Mouse (Mus musculus) hindlimb bud, embryonic 11.5 days (tissue): ENCODE measurements around the gene Ppfia2.

Source experiments
- DNase-seq: peaks from one replicate; pipeline ENCODE4 v3.0.0-alpha.2; 2012; ENCODE audit warnings: low read depth, low spot score; ENCODE audit errors: extremely low spot score

Gene Ppfia2

DNA sequence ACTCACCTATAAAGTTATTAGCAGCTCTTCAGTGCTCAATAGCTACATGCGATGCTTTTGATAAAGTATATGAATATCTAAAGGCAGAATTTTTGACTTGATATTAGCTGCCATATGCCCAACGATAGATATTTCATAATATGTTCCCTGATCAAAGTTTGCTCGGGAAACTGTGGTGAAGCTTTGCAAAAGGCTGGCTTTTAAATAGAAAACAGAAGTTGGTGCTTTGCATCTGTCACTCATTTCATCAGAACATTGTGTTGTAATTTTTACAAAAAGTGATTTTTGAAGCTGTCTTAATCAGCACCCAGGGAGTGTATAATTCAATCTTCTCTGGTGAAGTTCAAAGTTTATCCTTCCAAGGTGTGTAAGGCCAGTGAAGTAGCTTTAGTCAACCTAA is 195.1 kb downstream of the Ppfia2 start:
- DNase-seq: no peak

DNA sequence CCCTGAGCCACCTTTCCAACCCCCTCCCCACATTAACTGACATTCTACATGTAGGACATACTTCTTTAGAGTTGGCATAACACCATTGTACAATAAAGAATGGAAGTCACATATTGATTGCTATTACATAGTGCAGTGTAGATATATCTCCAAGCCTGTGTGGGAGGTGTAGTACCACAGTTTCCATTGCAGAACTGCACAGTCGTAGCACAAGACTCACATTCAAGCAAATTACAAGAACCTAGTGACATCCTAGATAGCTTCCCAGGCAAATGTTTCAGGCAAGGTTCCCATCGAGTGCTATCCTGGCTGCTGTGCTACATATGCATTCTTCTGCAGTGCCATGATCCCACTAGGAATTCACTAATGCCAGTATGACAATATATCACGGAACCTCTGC is 200.0 kb downstream of the Ppfia2 start:
- no peak for DNase-seq

DNA sequence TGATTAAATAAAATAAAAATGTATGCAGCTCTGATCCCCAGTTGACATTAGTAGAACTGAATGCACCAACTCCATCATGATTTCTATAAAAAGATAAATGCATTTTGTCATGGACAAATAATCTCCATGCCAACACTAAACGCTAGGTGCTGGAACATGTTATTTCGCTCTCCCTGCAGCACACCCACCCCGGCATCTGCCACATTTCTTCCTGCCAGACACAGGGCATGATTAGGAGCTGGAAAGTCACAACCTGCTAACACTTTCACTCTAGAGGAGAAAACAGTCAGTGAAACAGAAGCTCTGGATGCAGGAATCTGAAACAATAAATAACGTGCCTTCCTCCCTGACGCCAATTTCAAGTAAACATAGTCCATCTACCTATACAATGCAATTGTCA is 211.3 kb downstream of the Ppfia2 start:
- no peak for DNase-seq

DNA sequence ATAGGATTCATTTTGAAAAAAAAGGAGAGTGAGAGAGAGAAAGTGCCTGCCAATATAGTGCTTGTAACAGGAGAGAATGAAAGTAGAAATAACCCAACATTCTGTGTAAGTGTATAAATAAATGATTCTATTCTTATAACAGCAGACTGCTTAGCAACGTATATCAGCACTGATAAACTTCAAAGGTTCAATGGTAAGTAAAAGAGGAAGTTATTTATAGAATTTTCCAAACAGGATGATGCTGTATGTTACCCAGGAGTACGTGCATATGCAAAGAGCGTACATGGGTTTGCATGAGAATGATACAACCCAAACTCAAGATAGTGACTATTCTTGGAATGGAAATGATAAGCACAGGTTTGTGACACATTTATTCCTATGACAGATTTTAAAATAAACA is 215.4 kb downstream of the Ppfia2 start:
- DNase-seq: no peak

DNA sequence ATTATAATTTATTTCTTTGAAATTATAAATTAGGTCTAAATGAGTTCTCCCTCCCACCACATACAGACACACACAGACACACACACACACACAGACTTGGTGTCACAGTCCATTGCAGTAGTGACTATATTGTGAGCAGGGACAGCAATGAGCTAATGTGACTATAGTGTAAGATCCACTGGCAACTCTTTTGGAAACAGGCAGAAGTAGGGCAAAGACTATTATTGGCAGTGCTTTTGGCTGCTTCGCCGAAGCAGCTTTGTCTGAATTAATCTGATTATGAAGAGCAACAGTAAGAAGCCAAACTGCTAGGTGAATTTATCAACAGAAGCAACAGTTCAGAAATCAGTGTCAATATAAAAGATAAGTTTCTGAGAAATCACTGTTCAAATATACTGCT is 249.8 kb downstream of the Ppfia2 start:
- no peak for DNase-seq

DNA sequence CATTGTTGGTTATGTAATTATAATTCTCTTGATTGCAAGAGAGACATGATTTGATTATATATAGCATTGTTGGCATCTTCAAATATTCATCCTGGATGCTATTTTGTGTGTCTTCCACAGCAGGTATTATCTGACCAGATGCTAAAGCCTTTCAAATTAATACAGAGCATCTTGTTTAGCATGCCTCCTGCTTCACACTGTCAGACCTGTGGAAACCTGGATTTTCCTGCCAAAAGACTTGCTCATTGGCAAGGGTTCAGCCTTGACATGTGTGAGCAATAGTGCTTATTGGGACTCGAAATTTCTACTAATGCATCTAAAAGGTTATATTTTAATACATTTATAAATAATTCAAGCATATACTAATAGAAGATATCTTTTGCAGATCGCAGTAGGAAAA is 262.1 kb downstream of the Ppfia2 start:
- no peak for DNase-seq

DNA sequence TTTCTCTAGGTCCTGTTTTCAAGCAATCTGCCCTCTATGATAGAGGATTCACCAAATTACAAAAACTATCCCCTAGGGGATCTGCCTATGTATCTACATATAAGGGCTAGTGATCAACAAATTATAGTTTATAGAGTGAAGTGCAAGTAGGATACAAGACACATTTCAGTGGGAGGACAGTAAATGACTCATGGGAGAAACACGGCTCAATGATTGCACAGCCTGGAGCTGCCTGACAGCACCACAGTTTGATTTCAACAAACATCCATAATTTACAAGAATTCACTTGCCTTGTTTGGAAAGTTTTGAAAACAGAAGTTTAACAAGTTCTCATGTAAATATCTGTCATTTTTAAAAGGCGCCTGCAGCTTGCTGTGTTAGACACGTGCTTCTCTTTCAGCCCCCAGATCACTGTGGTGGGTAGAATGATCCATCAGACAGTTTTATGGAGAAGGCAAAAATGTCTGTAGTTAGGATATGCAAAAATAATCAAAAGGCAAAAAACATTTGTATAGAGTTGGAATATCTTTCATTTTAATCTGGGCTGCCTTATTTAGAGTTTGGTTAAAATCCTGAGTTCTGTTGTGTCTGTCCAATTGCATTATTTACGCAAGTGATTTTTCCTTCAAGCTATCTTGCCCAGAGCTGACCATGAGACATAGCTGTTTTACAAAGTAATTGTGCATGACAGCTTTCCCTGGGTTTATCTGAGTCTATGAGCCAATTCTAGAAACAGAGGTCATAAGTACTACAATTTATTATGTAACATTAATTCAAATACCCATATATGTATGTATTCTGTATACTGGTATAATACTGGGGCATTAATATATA is 266.3 kb downstream of the Ppfia2 start:
- no peak for DNase-seq

DNA sequence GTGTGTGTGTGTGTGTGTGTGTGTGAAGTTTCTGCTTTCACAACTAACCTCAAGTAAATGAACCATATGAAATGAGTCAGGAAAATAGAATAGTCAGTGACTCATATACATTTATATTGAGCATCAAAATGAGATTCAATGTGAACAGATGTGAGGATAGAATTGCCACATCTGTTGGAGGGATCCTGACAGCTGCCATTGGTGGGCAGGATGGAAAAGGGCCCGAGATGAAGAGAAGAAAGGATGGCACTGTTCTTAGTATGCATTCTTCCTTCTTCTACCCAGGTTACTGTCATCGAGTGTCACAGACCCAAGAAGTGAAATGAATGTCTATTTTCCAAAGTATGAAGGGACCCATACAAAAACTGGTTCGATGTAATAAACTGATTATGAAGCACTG is 268.1 kb downstream of the Ppfia2 start:
- DNase-seq: no peak

DNA sequence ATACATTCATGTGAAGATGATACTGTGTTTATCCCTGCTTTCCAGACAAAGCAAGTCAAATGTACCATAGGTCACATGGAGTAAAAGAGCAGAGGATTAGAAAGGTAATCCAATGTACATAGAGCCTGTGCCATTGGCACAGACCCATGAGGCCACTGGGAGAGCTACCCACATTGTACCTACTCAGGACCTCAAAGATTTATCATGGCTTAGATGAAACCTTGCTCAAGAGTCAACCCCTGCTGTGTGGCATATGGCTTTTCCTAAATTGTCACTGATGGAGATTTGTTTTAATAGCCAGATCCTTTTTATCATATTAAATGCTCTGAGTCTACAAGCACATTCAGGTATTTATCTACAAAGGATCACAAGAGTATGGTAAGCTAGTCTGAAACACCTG is 274.8 kb downstream of the Ppfia2 start:
- no peak for DNase-seq

DNA sequence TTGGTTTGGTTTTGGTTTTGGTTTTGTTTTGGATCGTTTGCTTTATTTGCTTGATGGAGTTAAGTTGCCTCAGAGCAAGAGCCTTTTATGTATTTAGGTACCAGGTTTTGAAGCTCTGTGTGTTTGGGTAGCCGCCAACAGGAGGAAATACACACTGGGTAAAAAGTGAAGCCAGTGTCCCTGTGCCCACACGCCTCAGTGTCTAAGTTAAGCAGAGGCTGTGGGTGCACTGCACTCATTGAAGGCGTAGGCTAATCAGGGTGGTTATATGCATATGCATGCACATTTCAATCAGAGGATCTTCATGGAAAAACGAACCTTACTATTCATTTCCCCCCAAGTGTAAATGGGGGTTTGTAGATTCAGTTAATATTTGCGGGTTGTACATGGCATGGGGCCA is 290.9 kb downstream of the Ppfia2 start:
- DNase-seq: no peak

DNA sequence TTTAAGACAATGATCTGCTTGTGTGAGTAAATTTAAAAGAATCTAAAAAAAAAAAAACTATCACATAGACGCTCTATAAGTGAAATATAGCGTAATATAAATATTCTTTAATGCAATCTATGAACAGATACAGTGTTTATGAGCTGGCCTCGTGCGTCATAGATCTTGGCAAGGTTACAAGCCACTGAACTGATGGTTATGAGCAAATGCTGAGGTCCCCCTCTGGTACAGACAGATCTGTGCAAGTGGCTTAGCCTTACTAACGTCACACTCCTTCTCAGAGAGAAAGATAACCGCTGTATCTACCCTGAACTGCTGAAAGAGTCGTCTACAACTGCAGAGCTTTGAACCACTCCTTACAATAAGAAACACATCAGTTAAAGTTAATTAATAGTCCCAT is 293.6 kb downstream of the Ppfia2 start:
- DNase-seq: no peak

DNA sequence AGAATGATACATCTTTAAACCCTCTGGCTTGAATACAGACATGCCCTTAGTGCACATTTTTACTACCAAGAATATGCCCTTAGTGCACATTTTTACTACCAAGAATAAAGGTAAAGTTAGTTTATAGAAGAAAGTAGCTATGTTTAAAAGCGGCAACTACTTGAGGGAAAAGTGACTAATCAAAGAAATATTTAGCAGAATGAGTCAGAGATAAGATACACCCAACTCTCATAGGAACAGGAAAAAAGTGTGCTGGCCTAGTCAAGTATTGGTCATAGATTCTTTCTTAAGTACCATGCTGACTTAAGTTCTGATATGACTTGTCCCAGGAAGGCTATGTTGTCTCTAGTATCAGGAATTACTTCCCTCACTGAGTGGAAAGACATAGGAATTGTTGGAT is 305.4 kb downstream of the Ppfia2 start:
- no peak for DNase-seq

DNA sequence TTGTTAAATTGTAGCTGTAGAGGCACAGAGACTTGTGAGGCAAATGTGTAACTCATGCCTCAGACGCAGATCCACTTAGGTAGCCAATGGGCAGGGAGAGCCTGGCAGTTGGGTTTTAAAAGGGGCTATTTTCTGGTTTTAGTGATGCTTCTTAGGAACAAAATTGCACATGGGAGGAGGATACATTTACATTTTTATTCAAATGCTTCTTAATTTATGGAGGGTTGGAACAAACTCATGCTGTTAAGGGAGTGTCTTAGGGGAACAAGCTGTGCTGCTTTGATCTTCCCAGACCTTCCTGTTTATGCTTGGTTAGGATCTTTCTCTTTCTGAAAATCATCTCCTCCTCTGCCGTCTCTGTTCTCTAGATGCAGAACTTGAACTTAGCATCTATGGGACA is 345.3 kb downstream of the Ppfia2 start:
- no peak for DNase-seq

DNA sequence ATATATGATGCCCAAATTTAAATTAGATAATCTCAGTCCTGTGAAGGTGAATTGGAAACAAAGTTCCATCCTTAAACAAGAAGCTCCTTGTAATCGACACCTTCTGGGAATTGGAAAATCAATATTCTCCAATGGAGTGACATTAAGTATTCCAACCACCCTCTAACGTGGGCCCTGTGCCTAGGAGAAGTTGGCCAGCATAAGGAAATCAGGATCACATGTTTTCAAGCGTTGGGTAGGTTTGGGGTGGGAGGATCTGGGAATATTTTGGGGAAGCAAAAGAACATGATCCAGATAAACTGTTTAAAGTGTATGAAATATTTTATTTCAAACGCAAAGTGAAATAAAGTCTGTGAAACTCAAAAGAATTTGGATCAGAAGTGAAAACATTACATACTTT is 348.2 kb downstream of the Ppfia2 start:
- DNase-seq: no peak

DNA sequence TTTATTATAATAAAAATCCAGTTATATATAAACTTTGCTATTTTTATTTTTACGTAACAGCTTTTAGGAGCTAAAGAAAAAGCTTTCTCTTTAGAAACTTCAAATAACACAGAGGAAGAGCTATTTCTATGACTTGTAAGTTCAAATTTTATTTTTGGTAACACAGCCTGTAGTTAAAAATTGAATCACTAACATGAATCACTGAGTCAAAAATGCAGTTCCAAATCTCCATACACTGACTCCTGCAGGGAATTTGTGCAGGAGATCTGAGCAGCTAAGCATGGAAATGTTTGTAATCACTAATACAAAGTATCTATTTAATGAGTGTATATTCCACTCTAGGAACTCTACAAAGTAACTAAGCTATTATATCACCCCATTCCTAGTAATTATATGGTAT is 354.1 kb downstream of the Ppfia2 start:
- no peak for DNase-seq

DNA sequence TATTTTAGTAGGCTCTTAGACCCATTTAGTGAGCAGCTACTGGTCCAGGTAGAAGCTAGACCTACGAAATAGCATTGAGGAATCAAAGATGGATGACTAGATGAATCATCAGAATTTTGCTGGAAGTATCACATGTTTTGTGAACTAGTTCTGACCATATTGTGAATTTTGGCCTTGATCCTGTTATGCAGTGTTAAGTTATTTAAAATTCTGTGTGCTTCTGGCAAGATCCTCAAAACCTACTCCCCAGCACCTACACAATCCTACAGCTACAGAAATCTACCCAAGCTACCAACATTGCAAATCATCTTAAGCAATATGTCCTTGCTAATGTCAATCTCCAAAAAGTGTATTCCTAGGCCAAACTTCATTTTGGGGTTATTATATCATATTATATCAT is 368.3 kb downstream of the Ppfia2 start:
- DNase-seq: no peak

DNA sequence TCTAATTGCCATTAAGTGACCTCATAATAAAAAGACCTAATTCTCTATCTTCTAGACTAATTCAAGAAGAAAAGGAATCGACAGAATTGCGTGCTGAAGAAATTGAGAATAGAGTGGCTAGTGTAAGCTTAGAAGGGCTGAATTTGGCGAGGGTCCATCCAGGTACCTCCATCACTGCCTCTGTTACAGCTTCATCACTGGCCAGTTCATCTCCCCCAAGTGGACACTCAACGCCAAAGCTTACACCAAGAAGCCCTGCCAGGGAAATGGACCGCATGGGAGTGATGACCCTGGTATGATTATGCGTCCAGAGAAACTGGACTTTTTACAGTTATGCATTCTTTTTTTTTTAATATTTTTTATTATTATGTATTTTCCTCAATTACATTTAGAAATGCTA is 388.0 kb downstream of the Ppfia2 start:
- no peak for DNase-seq

DNA sequence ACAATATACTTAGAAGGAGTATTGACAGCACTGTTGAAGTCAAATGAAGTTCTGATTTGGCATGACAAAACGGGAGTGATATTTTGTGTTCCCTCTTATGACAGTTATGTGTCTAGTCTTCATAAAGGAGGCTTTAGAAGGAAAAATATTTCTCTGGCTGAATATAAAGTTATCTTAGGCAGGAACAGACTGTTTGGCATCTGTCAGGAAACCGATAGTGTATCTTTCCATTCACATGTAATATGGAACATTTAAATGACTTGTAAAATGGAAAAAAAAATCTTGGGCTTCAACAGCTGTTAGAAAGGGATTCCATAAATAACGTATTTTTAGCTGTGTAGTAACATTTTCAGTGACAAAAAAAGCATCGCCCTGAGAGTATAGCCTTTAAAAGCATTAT is 400.1 kb downstream of the Ppfia2 start:
- DNase-seq: no peak

DNA sequence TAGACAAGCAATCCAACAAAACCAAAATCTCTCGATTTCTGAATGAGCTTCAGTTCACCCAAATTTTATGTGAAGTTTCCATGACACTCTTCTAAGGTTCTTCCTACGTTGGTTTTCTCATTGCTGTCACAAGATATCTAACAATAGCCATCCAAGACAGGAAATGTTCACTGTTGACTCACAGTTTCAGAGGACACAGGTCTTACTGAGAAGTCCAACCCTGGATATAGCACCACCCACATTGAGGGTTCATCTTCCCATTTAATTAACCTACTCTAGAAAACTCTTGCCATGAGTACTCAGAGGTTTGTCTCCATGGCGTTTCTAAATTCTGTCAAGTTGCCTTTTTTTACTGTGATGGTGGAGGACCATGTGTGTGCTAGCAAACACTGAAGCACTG is 401.7 kb downstream of the Ppfia2 start:
- DNase-seq: no peak

DNA sequence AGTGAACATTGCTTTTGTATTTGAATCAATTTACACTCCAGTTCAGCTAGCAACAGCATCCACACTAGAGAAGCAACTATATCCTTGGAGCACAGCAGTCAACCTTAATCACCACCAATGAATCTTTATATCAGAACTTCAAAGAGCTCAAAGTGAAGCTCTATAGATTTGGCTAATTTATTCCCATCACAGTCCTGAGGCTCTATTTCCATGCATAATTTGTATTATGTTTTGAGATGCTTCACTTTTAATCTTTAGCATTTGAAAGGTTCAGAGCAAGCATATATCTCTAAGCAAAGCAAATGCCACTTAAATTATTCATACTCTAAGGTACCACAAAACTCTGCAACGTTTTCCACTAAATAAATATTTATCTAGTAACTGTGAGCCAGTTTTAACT is 402.6 kb downstream of the Ppfia2 start:
- no peak for DNase-seq

DNA sequence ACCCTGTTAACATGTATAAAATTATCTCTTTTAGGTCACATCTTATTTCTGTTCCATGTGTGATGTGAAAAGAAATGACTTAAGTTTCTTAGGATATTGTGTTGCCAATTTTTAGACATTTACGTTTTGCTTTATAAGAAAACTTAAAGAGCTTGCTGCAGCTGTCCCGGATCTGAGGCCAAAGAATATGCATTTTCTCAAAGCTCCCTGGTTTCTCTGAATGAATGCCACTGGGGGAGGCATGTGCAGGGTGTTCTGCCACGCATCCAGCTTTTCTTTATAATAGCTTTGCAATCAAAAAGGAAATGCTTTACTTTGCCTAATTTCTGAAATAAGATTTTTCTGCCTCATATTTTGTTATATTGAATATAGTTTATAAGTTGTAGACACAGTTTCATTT is 411.2 kb downstream of the Ppfia2 start:
- no peak for DNase-seq

DNA sequence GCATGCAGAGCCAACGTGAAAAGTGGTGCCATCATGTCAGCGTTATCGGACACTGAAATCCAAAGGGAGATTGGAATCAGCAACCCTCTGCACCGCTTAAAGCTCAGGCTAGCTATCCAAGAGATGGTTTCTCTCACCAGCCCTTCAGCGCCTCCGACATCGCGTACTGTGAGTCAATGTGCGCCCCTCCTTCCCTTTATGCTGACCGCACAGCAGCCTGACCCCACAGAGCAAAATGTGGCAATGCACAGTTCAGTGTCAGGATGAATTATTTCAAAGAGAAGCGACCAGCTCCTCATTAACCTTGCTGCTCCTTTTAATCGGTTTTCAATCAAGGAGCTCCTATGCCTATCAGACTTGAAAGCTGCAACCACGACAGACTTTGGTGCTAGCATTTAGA is 426.2 kb downstream of the Ppfia2 start:
- no peak for DNase-seq

DNA sequence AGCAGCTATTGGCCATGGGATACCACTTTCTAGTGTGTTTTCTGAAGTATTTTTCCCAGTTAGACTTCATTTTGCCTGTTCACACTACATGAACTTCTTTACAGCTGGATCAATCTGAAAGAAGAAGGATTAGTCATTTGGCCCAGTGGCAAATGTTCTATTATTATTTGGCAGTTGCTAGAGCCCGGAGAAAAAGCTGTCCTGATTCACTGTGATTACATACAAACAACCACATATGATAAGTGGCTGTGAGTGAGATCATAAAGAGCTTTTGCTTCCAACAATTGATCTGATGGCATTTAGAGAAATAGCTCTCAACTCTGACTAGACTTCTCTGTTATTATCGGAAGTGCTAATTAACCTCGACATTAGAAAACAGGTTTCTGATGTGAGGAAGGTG is 440.0 kb downstream of the Ppfia2 start:
- DNase-seq: no peak
